Mouse (Mus musculus) heart, embryonic 11.5 days (tissue): ENCODE measurements at regions not wholly inside any gene's neighbourhood (a gene's known extent, or its start where the extent isn't known, plus 50 kb on each side); places are given as distances from the start of the nearest gene placed in this dataset.

Experiments used
- ATAC-seq: fragments of 200-750 bp; cut with Nextera tagmentation; replicated peaks from 2 replicates; pipeline ENCODE4 v1.8.0; 2017; ENCODE audit warnings: moderate library complexity; ENCODE audit not compliant: insufficient number of reproducible peaks, low FRiP score, low TSS enrichment
- H3K27ac ChIP-seq: fragments of 300-500 bp; sonication (generic); 2 replicates; pipeline ENCODE4 v1.5.1; 2014; ENCODE audit warnings: mild to moderate bottlenecking, low read depth, low read length
- H3K27me3 ChIP-seq: fragments of 300-500 bp; sonication (generic); 2 replicates; pipeline ENCODE4 v1.6.1; 2014; ENCODE audit warnings: mild to moderate bottlenecking, low read length, mixed read lengths; ENCODE audit not compliant: control insufficient read depth, insufficient read depth
- H3K36me3 ChIP-seq: fragments of 300-500 bp; sonication (generic); 2 replicates; pipeline ENCODE4 v1.6.1; 2014; ENCODE audit warnings: mild to moderate bottlenecking, low read length, moderate library complexity, mixed read lengths; ENCODE audit not compliant: control insufficient read depth, insufficient read depth
- H3K4me1 ChIP-seq: fragments of 300-500 bp; sonication (generic); 2 replicates; pipeline ENCODE4 v1.6.1; 2014; ENCODE audit warnings: low read length; ENCODE audit not compliant: control insufficient read depth, insufficient read depth
- H3K4me2 ChIP-seq: fragments of 300-500 bp; sonication (generic); 2 replicates; pipeline ENCODE4 v1.6.1; 2014; ENCODE audit warnings: mild to moderate bottlenecking, moderate library complexity
- H3K4me3 ChIP-seq: fragments of 300-500 bp; sonication (generic); 2 replicates; pipeline ENCODE4 v1.5.1; 2014; ENCODE audit warnings: low read depth, low read length
- H3K9ac ChIP-seq: fragments of 300-500 bp; sonication (generic); 2 replicates; pipeline ENCODE4 v1.6.1; 2014; ENCODE audit warnings: mild to moderate bottlenecking, low read depth, low read length, moderate library complexity
- H3K9me3 ChIP-seq: fragments of 300-500 bp; sonication (generic); replicated peaks from 2 replicates; pipeline ENCODE4 v1.6.1; 2016; ENCODE audit warnings: low read length; ENCODE audit not compliant: control insufficient read depth
- WGBS: fragments of 180-500 bp; shearing (Covaris S2); extraction: QIAGEN DNeasy Blood & Tissue Kit; methylation state at CpG from one replicate; pipeline ENCODE4 v1.1.7; 2014; ENCODE audit not compliant: insufficient replicate concordance; 5-methylcytosine and 5-hydroxymethylcytosine counted together

- ATAC-seq = no peak
- no peak overlapping the region for H3K9ac ChIP-seq
- no peak overlapping the region for H3K4me2 ChIP-seq
- no peak overlapping the region for H3K27ac ChIP-seq
- H3K36me3 ChIP-seq = no peaks in the 10 kb centered on the region
- WGBS = 77% methylated on average over 4 of the region's 4 CpGs
- H3K4me1 ChIP-seq = no peaks in the 10 kb centered on the region
- H3K4me3 ChIP-seq = no peak overlapping the region
- no peaks in the 10 kb centered on the region for H3K9me3 ChIP-seq
- no peaks in the 10 kb centered on the region for H3K27me3 ChIP-seq
Observed at GRCm38 (mm10) chr5:45101777-45102176, 302.3 kb upstream of the Ldb2 start.

GRCm38 (mm10) chr5:45099082-45099481 lies 299.6 kb upstream of the Ldb2 start:
- H3K9me3 ChIP-seq = no peaks in the 10 kb centered on the region
- ATAC-seq = no peak
- no peak overlapping the region for H3K9ac ChIP-seq
- no peaks in the 10 kb centered on the region for H3K36me3 ChIP-seq
- H3K4me1 ChIP-seq = no peaks in the 10 kb centered on the region
- no peak overlapping the region for H3K4me3 ChIP-seq
- no peak overlapping the region for H3K27ac ChIP-seq
- no peak overlapping the region for H3K4me2 ChIP-seq
- no peaks in the 10 kb centered on the region for H3K27me3 ChIP-seq
- WGBS = 88% methylated on average over 2 of the region's 2 CpGs

GRCm38 (mm10) chr5:45097941-45098340 lies 298.5 kb upstream of the Ldb2 start:
- no peaks in the 10 kb centered on the region for H3K4me1 ChIP-seq
- no peak overlapping the region for H3K4me3 ChIP-seq
- no peak for ATAC-seq
- 52% methylated on average over 1 of the region's 1 CpGs for WGBS
- no peak overlapping the region for H3K27ac ChIP-seq
- no peaks in the 10 kb centered on the region for H3K27me3 ChIP-seq
- H3K9ac ChIP-seq = no peak overlapping the region
- no peak overlapping the region for H3K4me2 ChIP-seq
- H3K9me3 ChIP-seq = no peaks in the 10 kb centered on the region
- no peaks in the 10 kb centered on the region for H3K36me3 ChIP-seq

GRCm38 (mm10) chr5:45084741-45085140 lies 285.3 kb upstream of the Ldb2 start:
- Histone ChIP-seq H3K9me3 (no peaks in the 10 kb centered on the region), H3K27me3 (no peaks in the 10 kb centered on the region), H3K36me3 (no peaks in the 10 kb centered on the region), H3K4me3 (no peak overlapping the region), H3K9ac (no peak overlapping the region), H3K4me2 (no peak overlapping the region), H3K4me1 (no peaks in the 10 kb centered on the region), H3K27ac (no peak overlapping the region)
- ATAC-seq = no peak
- WGBS = 86% methylated on average over 1 of the region's 1 CpGs

GRCm38 (mm10) chr5:45082601-45083000 lies 283.1 kb upstream of the Ldb2 start:
- Histone ChIP-seq H3K4me3 (no peak overlapping the region), H3K4me2 (no peak overlapping the region), H3K36me3 (no peaks in the 10 kb centered on the region), H3K27me3 (no peaks in the 10 kb centered on the region), H3K27ac (no peak overlapping the region), H3K4me1 (no peaks in the 10 kb centered on the region), H3K9ac (no peak overlapping the region), H3K9me3 (no peaks in the 10 kb centered on the region)
- ATAC-seq = no peak

GRCm38 (mm10) chr5:45076347-45076890 lies 276.9 kb upstream of the Ldb2 start:
- H3K4me1 ChIP-seq = no peaks in the 10 kb centered on the region
- H3K27ac ChIP-seq = no peak overlapping the region
- H3K9ac ChIP-seq = no peak overlapping the region
- no peak for ATAC-seq
- no peak overlapping the region for H3K4me3 ChIP-seq
- H3K27me3 ChIP-seq = no peaks in the 10 kb centered on the region
- no peak overlapping the region for H3K4me2 ChIP-seq
- 75% methylated on average over 4 of the region's 4 CpGs for WGBS
- no peaks in the 10 kb centered on the region for H3K36me3 ChIP-seq
- no peaks in the 10 kb centered on the region for H3K9me3 ChIP-seq

- H3K36me3 ChIP-seq = no peaks in the 10 kb centered on the region
- no peaks in the 10 kb centered on the region for H3K4me1 ChIP-seq
- no peak overlapping the region for H3K9ac ChIP-seq
- ATAC-seq = no peak
- no peak overlapping the region for H3K4me3 ChIP-seq
- H3K9me3 ChIP-seq = no peaks in the 10 kb centered on the region
- H3K27ac ChIP-seq = no peak overlapping the region
- H3K27me3 ChIP-seq = no peaks in the 10 kb centered on the region
- no peak overlapping the region for H3K4me2 ChIP-seq
Observed at GRCm38 (mm10) chr5:45075195-45075594, 275.7 kb upstream of the Ldb2 start.

- H3K4me1 ChIP-seq = no peaks in the 10 kb centered on the region
- no peaks in the 10 kb centered on the region for H3K9me3 ChIP-seq
- H3K4me3 ChIP-seq = no peak overlapping the region
- no peak for ATAC-seq
- WGBS = 56% methylated on average over 1 of the region's 1 CpGs
- no peak overlapping the region for H3K9ac ChIP-seq
- no peaks in the 10 kb centered on the region for H3K36me3 ChIP-seq
- no peak overlapping the region for H3K4me2 ChIP-seq
- no peaks in the 10 kb centered on the region for H3K27me3 ChIP-seq
- no peak overlapping the region for H3K27ac ChIP-seq
Observed at GRCm38 (mm10) chr5:45072529-45072928, 273.0 kb upstream of the Ldb2 start.

- WGBS = 78% methylated on average over 8 of the region's 8 CpGs
- no peak overlapping the region for H3K27ac ChIP-seq
- no peak overlapping the region for H3K4me3 ChIP-seq
- H3K36me3 ChIP-seq = no peaks in the 10 kb centered on the region
- H3K27me3 ChIP-seq = no peaks in the 10 kb centered on the region
- no peak overlapping the region for H3K4me2 ChIP-seq
- ATAC-seq = no peak
- no peak overlapping the region for H3K9ac ChIP-seq
- H3K9me3 ChIP-seq = no peaks in the 10 kb centered on the region
- no peaks in the 10 kb centered on the region for H3K4me1 ChIP-seq
Observed at GRCm38 (mm10) chr5:45065917-45066699, 266.6 kb upstream of the Ldb2 start.
